Mouse (Mus musculus) neural tube, embryonic 12.5 days (tissue): ENCODE results near the gene Sap30bp. TPM values are rescaled to one million over a fixed set of nuclear protein-coding genes. Genes with fewer than 3 reads are reported as not detected.

Experiments used
- ATAC-seq: fragments of 200-750 bp; cut with Nextera tagmentation; 2 replicates; pipeline ENCODE4 v1.8.0; 2017; ENCODE audit warnings: low read depth, mild to moderate bottlenecking, moderate TSS enrichment, moderate library complexity; ENCODE audit not compliant: low FRiP score
- H3K27ac ChIP-seq: fragments of 300-500 bp; sonication (generic); 2 replicates; pipeline ENCODE4 v1.5.1; 2016
- H3K27me3 ChIP-seq: fragments of 300-500 bp; sonication (generic); replicated peaks from 2 replicates; pipeline ENCODE4 v1.6.1; 2016; ENCODE audit warnings: mild to moderate bottlenecking
- H3K36me3 ChIP-seq: fragments of 300-500 bp; sonication (generic); 2 replicates; pipeline ENCODE4 v1.6.1; 2016; ENCODE audit warnings: mild to moderate bottlenecking
- H3K4me1 ChIP-seq: fragments of 300-500 bp; sonication (generic); 2 replicates; pipeline ENCODE4 v1.6.1; 2016
- H3K4me2 ChIP-seq: fragments of 300-500 bp; sonication (generic); replicated peaks from 2 replicates; pipeline ENCODE4 v1.6.1; 2016; ENCODE audit warnings: mild to moderate bottlenecking
- H3K4me3 ChIP-seq: fragments of 300-500 bp; sonication (generic); 2 replicates; pipeline ENCODE4 v1.5.1; 2016
- H3K9ac ChIP-seq: fragments of 300-500 bp; sonication (generic); 2 replicates; pipeline ENCODE4 v1.6.1; 2016; ENCODE audit warnings: mild to moderate bottlenecking
- H3K9me3 ChIP-seq: fragments of 300-500 bp; sonication (generic); 2 replicates; pipeline ENCODE4 v1.6.1; 2016; ENCODE audit warnings: mild to moderate bottlenecking
- WGBS: fragments of 180-500 bp; shearing (Covaris S2); methylation state at CpG from one replicate; pipeline ENCODE4 v1.1.7; 2016; 5-methylcytosine and 5-hydroxymethylcytosine counted together
- polyA plus RNA-seq: library from polyadenylated mRNA; unstranded; fragments of >200 nt; fragmentation: Nextera tagmentation; extraction: Ambion mirVana; gene quantifications from 2 replicates; pipeline ENCODE4 v1.2.1, GENCODE M21; 2016

Sap30bp gene
- 53.7 and 54.8 TPM in 2 replicates for polyA plus RNA-seq

GRCm38 (mm10) chr11:115933108-115933746 is at the start of gene Sap30bp, which contains the start of gene Recql5:
Gene Sap30bp, plus strand, starts transcription at chr11:115933282.
Gene Recql5, minus strand, starts transcription at chr11:115933477.
- Histone ChIP-seq H3K9me3 (no peaks in the 10 kb centered on the region), H3K4me3 (peak within 1 kb of the TSS; percentile 80), H3K9ac (peak within 1 kb of the TSS; percentile 86), H3K36me3 (peaks cover 27% of the 10 kb centered on the region), H3K4me1 (peaks cover 19% of the 10 kb centered on the region), H3K27me3 (no peaks in the 10 kb centered on the region), H3K27ac (no peak within 1 kb of the TSS), H3K4me2 (peak within 1 kb of the TSS; percentile 90)
- ATAC-seq, result peak; percentile 92
- WGBS, result under 1% methylated on average over 28 of the region's 28 CpGs

- H3K9me3 ChIP-seq, result no peaks in the 10 kb centered on the region
- H3K4me2 ChIP-seq, result no peak overlapping the region
- H3K27me3 ChIP-seq, result peaks cover 23% of the 10 kb centered on the region
- WGBS, result 87% methylated on average over 3 of the region's 3 CpGs
- H3K9ac ChIP-seq, result no peak overlapping the region
- no peak for ATAC-seq
- H3K27ac ChIP-seq, result no peak overlapping the region
- H3K36me3 ChIP-seq, result no peaks in the 10 kb centered on the region
- no peaks in the 10 kb centered on the region for H3K4me1 ChIP-seq
- H3K4me3 ChIP-seq, result no peak overlapping the region
These were observed 48.7 kb upstream of the Sap30bp start for GRCm38 (mm10) chr11:115884361-115884760.

- Histone ChIP-seq H3K4me3 (no peak overlapping the region), H3K36me3 (no peaks in the 10 kb centered on the region), H3K4me1 (no peaks in the 10 kb centered on the region), H3K9me3 (no peaks in the 10 kb centered on the region), H3K9ac (no peak overlapping the region), H3K4me2 (no peak overlapping the region), H3K27me3 (peaks cover 23% of the 10 kb centered on the region), H3K27ac (no peak overlapping the region)
- ATAC-seq, result no peak
- WGBS, result 73% methylated on average over 11 of the region's 11 CpGs
These were observed 47.8 kb upstream of the Sap30bp start for GRCm38 (mm10) chr11:115885281-115885680.

GRCm38 (mm10) chr11:115886446-115886845 is 46.6 kb upstream of the Sap30bp start:
- H3K9ac ChIP-seq, result no peak overlapping the region
- H3K27ac ChIP-seq, result no peak overlapping the region
- no peaks in the 10 kb centered on the region for H3K4me1 ChIP-seq
- H3K27me3 ChIP-seq, result peaks cover 23% of the 10 kb centered on the region
- no peaks in the 10 kb centered on the region for H3K36me3 ChIP-seq
- H3K4me2 ChIP-seq, result no peak overlapping the region
- H3K4me3 ChIP-seq, result no peak overlapping the region
- ATAC-seq, result no peak
- no peaks in the 10 kb centered on the region for H3K9me3 ChIP-seq
- WGBS, result 91% methylated on average over 11 of the region's 11 CpGs

GRCm38 (mm10) chr11:115888020-115888419 is 45.1 kb upstream of the Sap30bp start:
- H3K27ac ChIP-seq, result no peak overlapping the region
- H3K9me3 ChIP-seq, result no peaks in the 10 kb centered on the region
- H3K4me3 ChIP-seq, result no peak overlapping the region
- H3K27me3 ChIP-seq, result peaks cover 16% of the 10 kb centered on the region
- 89% methylated on average over 5 of the region's 5 CpGs for WGBS
- peaks cover 9% of the 10 kb centered on the region; the same call in 1 of the 2 replicates for H3K36me3 ChIP-seq
- no peak for ATAC-seq
- H3K4me2 ChIP-seq, result no peak overlapping the region
- no peaks in the 10 kb centered on the region for H3K4me1 ChIP-seq
- H3K9ac ChIP-seq, result no peak overlapping the region

- Histone ChIP-seq H3K27ac (no peak overlapping the region), H3K36me3 (peaks cover 20% of the 10 kb centered on the region), H3K9me3 (no peaks in the 10 kb centered on the region), H3K27me3 (peaks cover 6% of the 10 kb centered on the region; the same call in 1 of the 2 replicates), H3K4me1 (no peaks in the 10 kb centered on the region), H3K4me3 (no peak overlapping the region), H3K9ac (no peak overlapping the region), H3K4me2 (no peak overlapping the region)
- WGBS, result 96% methylated on average over 6 of the region's 6 CpGs
- no peak for ATAC-seq
These were observed 43.9 kb upstream of the Sap30bp start for GRCm38 (mm10) chr11:115889159-115889558.

GRCm38 (mm10) chr11:115892213-115892612 is 40.9 kb upstream of the Sap30bp start:
- H3K4me3 ChIP-seq, result no peak overlapping the region
- no peak overlapping the region for H3K4me2 ChIP-seq
- no peaks in the 10 kb centered on the region for H3K27me3 ChIP-seq
- H3K4me1 ChIP-seq, result no peaks in the 10 kb centered on the region
- WGBS, result 62% methylated on average over 6 of the region's 6 CpGs
- H3K9ac ChIP-seq, result no peak overlapping the region
- H3K36me3 ChIP-seq, result peaks cover 45% of the 10 kb centered on the region
- H3K27ac ChIP-seq, result no peak overlapping the region
- no peaks in the 10 kb centered on the region for H3K9me3 ChIP-seq
- ATAC-seq, result no peak

GRCm38 (mm10) chr11:115893071-115893470 is 40.0 kb upstream of the Sap30bp start:
- peaks cover 45% of the 10 kb centered on the region for H3K36me3 ChIP-seq
- 0 out of 2 replicates have a peak overlapping the region, but pooled peaks have one; percentile 3 for H3K9ac ChIP-seq
- H3K27me3 ChIP-seq, result no peaks in the 10 kb centered on the region
- H3K4me2 ChIP-seq, result no peak overlapping the region
- no peaks in the 10 kb centered on the region for H3K9me3 ChIP-seq
- WGBS, result 93% methylated on average over 9 of the region's 9 CpGs
- no peak overlapping the region for H3K27ac ChIP-seq
- no peaks in the 10 kb centered on the region for H3K4me1 ChIP-seq
- no peak overlapping the region for H3K4me3 ChIP-seq
- no peak for ATAC-seq

- Histone ChIP-seq H3K27ac (no peak overlapping the region), H3K9ac (no peak overlapping the region), H3K4me1 (peaks cover 4% of the 10 kb centered on the region), H3K4me3 (no peak overlapping the region), H3K36me3 (peaks cover 45% of the 10 kb centered on the region), H3K4me2 (no peak overlapping the region), H3K27me3 (no peaks in the 10 kb centered on the region), H3K9me3 (no peaks in the 10 kb centered on the region)
- no peak for ATAC-seq
- 76% methylated on average over 14 of the region's 14 CpGs for WGBS
These were observed 38.1 kb upstream of the Sap30bp start for GRCm38 (mm10) chr11:115894755-115895520.

GRCm38 (mm10) chr11:115898446-115898845 is 34.6 kb upstream of the Sap30bp start:
- H3K27ac ChIP-seq, result no peak overlapping the region
- no peak overlapping the region for H3K4me3 ChIP-seq
- H3K4me1 ChIP-seq, result peaks cover 18% of the 10 kb centered on the region
- 89% methylated on average over 7 of the region's 7 CpGs for WGBS
- peaks cover 32% of the 10 kb centered on the region for H3K36me3 ChIP-seq
- no peaks in the 10 kb centered on the region for H3K27me3 ChIP-seq
- no peak overlapping the region for H3K4me2 ChIP-seq
- no peak overlapping the region for H3K9ac ChIP-seq
- H3K9me3 ChIP-seq, result no peaks in the 10 kb centered on the region
- no peak for ATAC-seq

GRCm38 (mm10) chr11:115898886-115899285 is 34.2 kb upstream of the Sap30bp start:
- 17% methylated on average over 4 of the region's 4 CpGs for WGBS
- H3K36me3 ChIP-seq, result peaks cover 28% of the 10 kb centered on the region
- H3K9ac ChIP-seq, result no peak overlapping the region
- no peak overlapping the region for H3K4me3 ChIP-seq
- no peaks in the 10 kb centered on the region for H3K27me3 ChIP-seq
- no peaks in the 10 kb centered on the region for H3K9me3 ChIP-seq
- H3K27ac ChIP-seq, result no peak overlapping the region
- H3K4me2 ChIP-seq, result no peak overlapping the region
- no peak for ATAC-seq
- H3K4me1 ChIP-seq, result peaks cover 18% of the 10 kb centered on the region

- Histone ChIP-seq H3K9ac (no peak within 1 kb of the TSS), H3K36me3 (peaks cover 20% of the 10 kb centered on the region), H3K4me3 (no peak within 1 kb of the TSS), H3K4me1 (peaks cover 18% of the 10 kb centered on the region), H3K4me2 (0 out of 2 replicates have a peak within 1 kb of the TSS, but pooled peaks have one; percentile 27), H3K9me3 (no peaks in the 10 kb centered on the region), H3K27me3 (no peaks in the 10 kb centered on the region), H3K27ac (no peak within 1 kb of the TSS; the same call in 1 of the 2 replicates)
- 34% methylated on average over 16 of the region's 16 CpGs for WGBS
- no peak for ATAC-seq
These were observed 33.4 kb upstream of the Sap30bp start, which contains the start of gene Smim5 for GRCm38 (mm10) chr11:115899486-115900266. Gene Smim5, plus strand, starts transcription at chr11:115899966.
